Comparison of ENCODE assay signal across 31 mouse cellular contexts in genomic region chr10:75916840-75917239, GRCm38 (mm10). TPM values are rescaled to one million over a fixed set of nuclear protein-coding genes. Genes with fewer than 3 reads are reported as not detected.
DNase-seq lines count a peak whose midpoint lies in the region; ATAC-seq and TF ChIP-seq lines count a peak whose summit lies in the region.
"Had no signal": no experiment of that assay in that cellular context is flagged by ENCODE, and none has a peak within 500 bp of the region (broad histone marks: within the 10 kb centered on the region; RNA-seq: fewer than 3 reads in every experiment).

No protein-coding gene starts in this region.

- no peaks in the 10 kb centered on the region for H3K9me3 ChIP-seq in embryonic facial prominence, embryonic 11.5 days (replicated peaks; ENCODE audit: control insufficient read depth, low read length)
- H3K9me3 ChIP-seq in embryonic facial prominence, embryonic 10.5 days: no peaks in the 10 kb centered on the region
- H3K9me3 ChIP-seq in limb, embryonic 15.5 days: no peaks in the 10 kb centered on the region
- no peaks in the 10 kb centered on the region for H3K9me3 ChIP-seq in liver, embryonic 12.5 days (replicated peaks)
- H3K9me3 ChIP-seq: heart, embryonic 13.5 days; hindbrain, embryonic 15.5 days; kidney, embryonic 15.5 days; megakaryocyte, embryonic 14.5 days; midbrain, embryonic 13.5 days had no signal

- no peak overlapping the region for H3K27ac ChIP-seq in embryonic facial prominence, embryonic 11.5 days (replicated peaks; ENCODE audit: low read depth, low read length)
- no peak overlapping the region for H3K27ac ChIP-seq in embryonic facial prominence, embryonic 10.5 days (replicated peaks)
- 0 out of 2 replicates have a peak overlapping the region, but pooled peaks have one; percentile 22 for H3K27ac ChIP-seq in limb, embryonic 15.5 days
- no peak overlapping the region for H3K27ac ChIP-seq in liver, embryonic 12.5 days
- H3K27ac ChIP-seq: heart, embryonic 13.5 days; kidney, embryonic 15.5 days; layer of hippocampus, adult 2 months; left cerebral cortex, adult 2 months; midbrain, embryonic 13.5 days had no signal

- TF ChIP-seq POLR2A in lung, adult 2 months (IDR thresholded peaks at IDR 0.05; ENCODE audit: borderline replicate concordance, extremely low read depth, low read depth, low read length): no peak

- no peak overlapping the region for H3K9ac ChIP-seq in embryonic facial prominence, embryonic 11.5 days (replicated peaks; ENCODE audit: low read length)
- H3K9ac ChIP-seq in limb, embryonic 15.5 days: no peak overlapping the region
- H3K9ac ChIP-seq in liver, embryonic 12.5 days: no peak overlapping the region
- H3K9ac ChIP-seq: heart, embryonic 13.5 days; hindbrain, embryonic 15.5 days; kidney, embryonic 15.5 days; midbrain, embryonic 13.5 days had no signal

- no peaks in the 10 kb centered on the region; the same call in 1 of the 2 replicates for H3K36me3 ChIP-seq in embryonic facial prominence, embryonic 11.5 days (replicated peaks; ENCODE audit: control insufficient read depth, insufficient read depth, low read depth, low read length)
- peaks cover 78% of the 10 kb centered on the region for H3K36me3 ChIP-seq in embryonic facial prominence, embryonic 10.5 days (replicated peaks)
- peaks cover 50% of the 10 kb centered on the region for H3K36me3 ChIP-seq in limb, embryonic 15.5 days
- peaks cover 72% of the 10 kb centered on the region for H3K36me3 ChIP-seq in liver, embryonic 12.5 days

- DNase-seq in embryonic facial prominence, embryonic 11.5 days (ENCODE audit: low spot score): peak; percentile 63
- DNase-seq in embryonic facial prominence, embryonic 10.5 days (ENCODE audit: low spot score): no peak
- peak; percentile 44 for DNase-seq in embryo, embryonic 10.5 days (ENCODE audit: low spot score)
- DNase-seq in forelimb bud, embryonic 11.5 days (ENCODE audit: low read depth, low spot score): peak; percentile 47
- no peak for DNase-seq in lung, adult 2 months
- DNase-seq: adrenal gland, adult 8-10 months; cerebellum, adult 11-12 months; cerebellum, postnatal 10 days; heart, postnatal 10 days; kidney, adult 18-20 months; kidney, postnatal 36 days; lung, postnatal 36 days had no signal

- no peaks in the 10 kb centered on the region for H3K4me1 ChIP-seq in embryonic facial prominence, embryonic 11.5 days (ENCODE audit: control insufficient read depth, insufficient read depth, low read length)
- peaks cover 33% of the 10 kb centered on the region for H3K4me1 ChIP-seq in embryonic facial prominence, embryonic 10.5 days
- H3K4me1 ChIP-seq in limb, embryonic 15.5 days: peaks cover 53% of the 10 kb centered on the region
- H3K4me1 ChIP-seq in liver, embryonic 12.5 days: peaks cover 42% of the 10 kb centered on the region
- H3K4me1 ChIP-seq in lung, adult 2 months (ENCODE audit: control insufficient read depth, insufficient read depth, low read length): peaks cover 15% of the 10 kb centered on the region

- 57% methylated on average over 8 of the region's 8 CpGs for WGBS in embryonic facial prominence, embryonic 11.5 days
- WGBS in embryonic facial prominence, embryonic 10.5 days: 73% methylated on average over 8 of the region's 8 CpGs
- WGBS in limb, embryonic 15.5 days: 32% methylated on average over 8 of the region's 8 CpGs
- 88% methylated on average over 8 of the region's 8 CpGs for WGBS in liver, embryonic 12.5 days (ENCODE audit: insufficient replicate concordance)
- WGBS in lung, adult 2 months: 78% methylated on average over 8 of the region's 8 CpGs

- TF ChIP-seq CTCF in lung, adult 2 months (IDR thresholded peaks at IDR 0.05; ENCODE audit: insufficient read depth, low read length): no peak

- H3K4me3 ChIP-seq in embryonic facial prominence, embryonic 11.5 days (ENCODE audit: low read depth, low read length): no peak overlapping the region
- H3K4me3 ChIP-seq in embryonic facial prominence, embryonic 10.5 days: no peak overlapping the region
- no peak overlapping the region for H3K4me3 ChIP-seq in limb, embryonic 15.5 days
- no peak overlapping the region for H3K4me3 ChIP-seq in liver, embryonic 12.5 days
- H3K4me3 ChIP-seq in lung, adult 2 months (replicated peaks; ENCODE audit: extremely low read depth, low read depth, low read length): no peak overlapping the region
- H3K4me3 ChIP-seq: heart, embryonic 13.5 days; hindbrain, embryonic 15.5 days; kidney, embryonic 15.5 days; layer of hippocampus, adult 2 months; left cerebral cortex, adult 2 months; megakaryocyte, embryonic 14.5 days; midbrain, embryonic 13.5 days had no signal

- ATAC-seq in embryonic facial prominence, embryonic 11.5 days (replicated peaks; ENCODE audit: insufficient number of reproducible peaks, low FRiP score, low TSS enrichment, low read depth): no peak
- no peak for ATAC-seq in limb, embryonic 15.5 days (ENCODE audit: insufficient number of reproducible peaks, low FRiP score, low TSS enrichment, low read depth)
- no peak for ATAC-seq in liver, embryonic 12.5 days
- no peak for ATAC-seq in megakaryocyte progenitor cell, adult 5-6 weeks (replicated peaks; ENCODE audit: poor library complexity)
- ATAC-seq: activated CD4-positive, CD25-positive, alpha-beta regulatory T cell, adult 4 months; forebrain, embryonic 14.5 days; midbrain, embryonic 13.5 days had no signal

- H3K4me2 ChIP-seq in embryonic facial prominence, embryonic 11.5 days (ENCODE audit: low read depth, low read length): no peak overlapping the region
- H3K4me2 ChIP-seq in limb, embryonic 15.5 days: no peak overlapping the region
- no peak overlapping the region for H3K4me2 ChIP-seq in liver, embryonic 12.5 days
- H3K4me2 ChIP-seq: heart, embryonic 13.5 days; hindbrain, embryonic 15.5 days; kidney, embryonic 15.5 days; midbrain, embryonic 13.5 days had no signal

- H3K27me3 ChIP-seq in embryonic facial prominence, embryonic 11.5 days (ENCODE audit: control insufficient read depth, insufficient read depth, low read length): no peaks in the 10 kb centered on the region
- H3K27me3 ChIP-seq in embryonic facial prominence, embryonic 10.5 days (replicated peaks; ENCODE audit: low read depth, poor library complexity, severe bottlenecking): no peaks in the 10 kb centered on the region
- H3K27me3 ChIP-seq in limb, embryonic 15.5 days: no peaks in the 10 kb centered on the region
- no peaks in the 10 kb centered on the region for H3K27me3 ChIP-seq in liver, embryonic 12.5 days (replicated peaks)
- H3K27me3 ChIP-seq: heart, embryonic 13.5 days; hindbrain, embryonic 15.5 days; kidney, embryonic 15.5 days; megakaryocyte, embryonic 14.5 days; midbrain, embryonic 13.5 days had no signal

RNA-seq across cellular contexts. Expression of gene Smarcb1, which starts 4.6 kb away (rescaled TPM):
- 236 and 250 TPM in 2 replicates for polyA plus RNA-seq in embryonic facial prominence, embryonic 11.5 days (2014; fragmentation: Nextera tagmentation; extraction: Ambion mirVana)
- 284 and 291 TPM in 2 replicates for polyA plus RNA-seq in embryonic facial prominence, embryonic 10.5 days (2016; fragmentation: Nextera tagmentation; extraction: Ambion mirVana)
- 185 and 188 TPM in 2 replicates for polyA plus RNA-seq in limb, embryonic 15.5 days (2015; fragmentation: Nextera tagmentation; extraction: Ambion mirVana)
- polyA plus RNA-seq in liver, embryonic 12.5 days (2016; fragmentation: Nextera tagmentation; extraction: Ambion mirVana): 99.1 and 109 TPM in 2 replicates
- 66.3 and 72.0 TPM in 2 replicates for total RNA-seq in megakaryocyte progenitor cell, adult 5-6 weeks (2015)
- 77.3 and 86.5 TPM in 2 replicates for total RNA-seq in megakaryocyte progenitor cell, adult 5-6 weeks (2017)
- polyA plus RNA-seq in lung, adult 2 months (2012; rRNA removed): 41.2 and 53.1 TPM in 2 replicates

RNA-seq across cellular contexts. Expression of gene Chchd10, which starts 16.1 kb away (rescaled TPM):
- polyA plus RNA-seq in embryonic facial prominence, embryonic 11.5 days (2014; fragmentation: Nextera tagmentation; extraction: Ambion mirVana): 8.7 and 8.8 TPM in 2 replicates
- 8.4 and 9.6 TPM in 2 replicates for polyA plus RNA-seq in embryonic facial prominence, embryonic 10.5 days (2016; fragmentation: Nextera tagmentation; extraction: Ambion mirVana)
- polyA plus RNA-seq in limb, embryonic 15.5 days (2015; fragmentation: Nextera tagmentation; extraction: Ambion mirVana): 17.5 and 31.0 TPM in 2 replicates
- polyA plus RNA-seq in liver, embryonic 12.5 days (2016; fragmentation: Nextera tagmentation; extraction: Ambion mirVana): 101 and 103 TPM in 2 replicates
- total RNA-seq in megakaryocyte progenitor cell, adult 5-6 weeks (2015): 54.0 and 55.0 TPM in 2 replicates
- total RNA-seq in megakaryocyte progenitor cell, adult 5-6 weeks (2017): 33.1 and 34.4 TPM in 2 replicates
- 415 and 628 TPM in 2 replicates for polyA plus RNA-seq in lung, adult 2 months (2012; rRNA removed)

RNA-seq across cellular contexts. Expression of gene Mmp11, which starts 19.5 kb away (rescaled TPM):
- 56.1 and 71.9 TPM in 2 replicates for polyA plus RNA-seq in embryonic facial prominence, embryonic 11.5 days (2014; fragmentation: Nextera tagmentation; extraction: Ambion mirVana)
- polyA plus RNA-seq in embryonic facial prominence, embryonic 10.5 days (2016; fragmentation: Nextera tagmentation; extraction: Ambion mirVana): 36.7 and 46.4 TPM in 2 replicates
- polyA plus RNA-seq in limb, embryonic 15.5 days (2015; fragmentation: Nextera tagmentation; extraction: Ambion mirVana): 205 and 245 TPM in 2 replicates
- 5.7 and 6.0 TPM in 2 replicates for polyA plus RNA-seq in liver, embryonic 12.5 days (2016; fragmentation: Nextera tagmentation; extraction: Ambion mirVana)
- total RNA-seq in megakaryocyte progenitor cell, adult 5-6 weeks (2015): 0.57 TPM in 1 of 2 replicates, not detected in the other
- total RNA-seq in megakaryocyte progenitor cell, adult 5-6 weeks (2017): 10.1 TPM in 1 of 2 replicates, not detected in the other
- 83.9 and 89.2 TPM in 2 replicates for polyA plus RNA-seq in lung, adult 2 months (2012; rRNA removed)

RNA-seq across cellular contexts. Expression of gene Derl3, which starts 23.6 kb away (rescaled TPM):
- 2.3 and 3.7 TPM in 2 replicates for polyA plus RNA-seq in embryonic facial prominence, embryonic 11.5 days (2014; fragmentation: Nextera tagmentation; extraction: Ambion mirVana)
- 2.3 and 3.0 TPM in 2 replicates for polyA plus RNA-seq in embryonic facial prominence, embryonic 10.5 days (2016; fragmentation: Nextera tagmentation; extraction: Ambion mirVana)
- 2.7 and 3.2 TPM in 2 replicates for polyA plus RNA-seq in limb, embryonic 15.5 days (2015; fragmentation: Nextera tagmentation; extraction: Ambion mirVana)
- 1.4 and 2.5 TPM in 2 replicates for polyA plus RNA-seq in liver, embryonic 12.5 days (2016; fragmentation: Nextera tagmentation; extraction: Ambion mirVana)
- 0.54 and 0.64 TPM in 2 replicates for total RNA-seq in megakaryocyte progenitor cell, adult 5-6 weeks (2015)
- total RNA-seq in megakaryocyte progenitor cell, adult 5-6 weeks (2017): 0.95 and 2.2 TPM in 2 replicates
- polyA plus RNA-seq in lung, adult 2 months (2012; rRNA removed): 5.1 and 12.1 TPM in 2 replicates
- total RNA-seq: common myeloid progenitor, adult 5-6 weeks had no signal

RNA-seq across cellular contexts. Expression of gene Gm867, which starts 23.6 kb away (rescaled TPM):
- polyA plus RNA-seq in embryonic facial prominence, embryonic 11.5 days (2014; fragmentation: Nextera tagmentation; extraction: Ambion mirVana): 0.29 and 0.62 TPM in 2 replicates
- polyA plus RNA-seq in embryonic facial prominence, embryonic 10.5 days (2016; fragmentation: Nextera tagmentation; extraction: Ambion mirVana): 0.29 and 0.56 TPM in 2 replicates
- 0.41 TPM in 1 of 2 replicates, not detected in the other for polyA plus RNA-seq in limb, embryonic 15.5 days (2015; fragmentation: Nextera tagmentation; extraction: Ambion mirVana)
- polyA plus RNA-seq in liver, embryonic 12.5 days (2016; fragmentation: Nextera tagmentation; extraction: Ambion mirVana): 18.9 and 19.6 TPM in 2 replicates
- total RNA-seq in megakaryocyte progenitor cell, adult 5-6 weeks (2015): not detected in 2 replicates
- not detected in 2 replicates for total RNA-seq in megakaryocyte progenitor cell, adult 5-6 weeks (2017)
- 12.6 and 15.8 TPM in 2 replicates for polyA plus RNA-seq in lung, adult 2 months (2012; rRNA removed)
- total RNA-seq: common myeloid progenitor, adult 5-6 weeks; gastrocnemius, adult 8-10 months; heart, adult 8-10 months; heart, postnatal 10 days; hematopoietic stem cell, adult 5-6 weeks; left cerebral cortex, postnatal 25 days had no signal
- polyA plus RNA-seq: activated CD4-positive, CD25-positive, alpha-beta regulatory T cell, adult 4 months; forebrain, embryonic 14.5 days; intestine, embryonic 14.5 days; stomach, embryonic 14.5 days had no signal

Comparison
In these comparisons a context has a peak if more than half of its experiments do, and no peak if none do; other contexts are left out.
1. DNase-seq: peak in embryonic facial prominence, embryonic 11.5 days (single experiment), embryo, embryonic 10.5 days (single experiment) and forelimb bud, embryonic 11.5 days (single experiment); none in embryonic facial prominence, embryonic 10.5 days (single experiment) and lung, adult 2 months (single experiment).